Mouse (Mus musculus): ENCODE measurements at regions not wholly inside any gene's neighbourhood (a gene's known extent, or its start where the extent isn't known, plus 50 kb on each side); places are given as distances from the start of the nearest gene placed in this dataset.

GRCm38 (mm10) chr12:32482777-32483176, 104.3 kb downstream of the Ccdc71l start:
- H3K9me3 ChIP-seq (ENCODE audit: control insufficient read depth, low read length): no peaks in the 10 kb centered on the region
- H3K4me1 ChIP-seq (ENCODE audit: control insufficient read depth, insufficient read depth, low read length): no peaks in the 10 kb centered on the region
- no peak overlapping the region for H3K27ac ChIP-seq (ENCODE audit: low read depth, low read length)
- ATAC-seq (ENCODE audit: low read depth): no peak
- no peak overlapping the region for H3K4me3 ChIP-seq (ENCODE audit: low read depth, low read length)
- H3K36me3 ChIP-seq (ENCODE audit: control insufficient read depth, insufficient read depth, low read length): no peaks in the 10 kb centered on the region
- H3K9ac ChIP-seq (replicated peaks; ENCODE audit: low read depth, low read length): no peak overlapping the region
- no peak overlapping the region for H3K4me2 ChIP-seq (ENCODE audit: low read depth, low read length)
- H3K27me3 ChIP-seq (ENCODE audit: control insufficient read depth, insufficient read depth, low read length): no peaks in the 10 kb centered on the region

GRCm38 (mm10) chr12:32486246-32486645, 107.7 kb downstream of the Ccdc71l start:
- no peak overlapping the region for H3K9ac ChIP-seq (replicated peaks; ENCODE audit: low read depth, low read length)
- H3K4me2 ChIP-seq (ENCODE audit: low read depth, low read length): no peak overlapping the region
- 70% methylated on average over 4 of the region's 4 CpGs for WGBS

GRCm38 (mm10) chr12:32486729-32487128, 108.2 kb downstream of the Ccdc71l start:
- H3K27ac ChIP-seq (ENCODE audit: low read depth, low read length): no peak overlapping the region
- no peak for ATAC-seq (ENCODE audit: low read depth)
- H3K9me3 ChIP-seq (ENCODE audit: control insufficient read depth, low read length): no peaks in the 10 kb centered on the region
- H3K9ac ChIP-seq (replicated peaks; ENCODE audit: low read depth, low read length): no peak overlapping the region
- no peak overlapping the region for H3K4me2 ChIP-seq (ENCODE audit: low read depth, low read length)
- 54% methylated on average over 2 of the region's 2 CpGs for WGBS
- no peak overlapping the region for H3K4me3 ChIP-seq (ENCODE audit: low read depth, low read length)
- H3K4me1 ChIP-seq (ENCODE audit: control insufficient read depth, insufficient read depth, low read length): no peaks in the 10 kb centered on the region
- H3K27me3 ChIP-seq (ENCODE audit: control insufficient read depth, insufficient read depth, low read length): no peaks in the 10 kb centered on the region
- no peaks in the 10 kb centered on the region for H3K36me3 ChIP-seq (ENCODE audit: control insufficient read depth, insufficient read depth, low read length)

More at GRCm38 (mm10) chr12:32486246-32486645, 107.7 kb downstream of the Ccdc71l start:
- Histone ChIP-seq H3K9me3 (ENCODE audit: control insufficient read depth, low read length) (no peaks in the 10 kb centered on the region), H3K27me3 (ENCODE audit: control insufficient read depth, insufficient read depth, low read length) (no peaks in the 10 kb centered on the region), H3K4me3 (ENCODE audit: low read depth, low read length) (no peak overlapping the region), H3K36me3 (ENCODE audit: control insufficient read depth, insufficient read depth, low read length) (no peaks in the 10 kb centered on the region), H3K27ac (ENCODE audit: low read depth, low read length) (no peak overlapping the region), H3K4me1 (ENCODE audit: control insufficient read depth, insufficient read depth, low read length) (no peaks in the 10 kb centered on the region)
- ATAC-seq (ENCODE audit: low read depth): no peak

- Histone ChIP-seq H3K4me3 (ENCODE audit: low read depth, low read length) (no peak overlapping the region), H3K27ac (ENCODE audit: low read depth, low read length) (no peak overlapping the region), H3K9me3 (ENCODE audit: control insufficient read depth, low read length) (no peaks in the 10 kb centered on the region), H3K4me2 (ENCODE audit: low read depth, low read length) (no peak overlapping the region), H3K9ac (replicated peaks; ENCODE audit: low read depth, low read length) (no peak overlapping the region), H3K36me3 (ENCODE audit: control insufficient read depth, insufficient read depth, low read length) (no peaks in the 10 kb centered on the region), H3K4me1 (ENCODE audit: control insufficient read depth, insufficient read depth, low read length) (no peaks in the 10 kb centered on the region), H3K27me3 (ENCODE audit: control insufficient read depth, insufficient read depth, low read length) (no peaks in the 10 kb centered on the region)
- no peak for ATAC-seq (ENCODE audit: low read depth)
- WGBS: 60% methylated on average over 3 of the region's 3 CpGs
Measured at GRCm38 (mm10) chr12:32487883-32488577, 109.5 kb downstream of the Ccdc71l start.

- H3K4me1 ChIP-seq (ENCODE audit: control insufficient read depth, insufficient read depth, low read length): no peaks in the 10 kb centered on the region
- H3K27me3 ChIP-seq (ENCODE audit: control insufficient read depth, insufficient read depth, low read length): no peaks in the 10 kb centered on the region
- no peak overlapping the region for H3K4me3 ChIP-seq (ENCODE audit: low read depth, low read length)
- 69% methylated on average over 1 of the region's 1 CpGs for WGBS
- H3K36me3 ChIP-seq (ENCODE audit: control insufficient read depth, insufficient read depth, low read length): no peaks in the 10 kb centered on the region
- no peak for ATAC-seq (ENCODE audit: low read depth)
- H3K27ac ChIP-seq (ENCODE audit: low read depth, low read length): no peak overlapping the region
- H3K9me3 ChIP-seq (ENCODE audit: control insufficient read depth, low read length): no peaks in the 10 kb centered on the region
- no peak overlapping the region for H3K4me2 ChIP-seq (ENCODE audit: low read depth, low read length)
- no peak overlapping the region for H3K9ac ChIP-seq (replicated peaks; ENCODE audit: low read depth, low read length)
Measured at GRCm38 (mm10) chr12:32488578-32488892, 110.0 kb downstream of the Ccdc71l start.

- ATAC-seq (ENCODE audit: low read depth): peak; percentile 89; the same call in 1 of the 2 replicates
Measured at GRCm38 (mm10) chr12:32489415-32490139, 111.1 kb downstream of the Ccdc71l start.

GRCm38 (mm10) chr12:32504196-32504595, 125.7 kb downstream of the Ccdc71l start:
- no peaks in the 10 kb centered on the region for H3K9me3 ChIP-seq (ENCODE audit: control insufficient read depth, low read length)
- H3K36me3 ChIP-seq (ENCODE audit: control insufficient read depth, insufficient read depth, low read length): no peaks in the 10 kb centered on the region
- 71% methylated on average over 3 of the region's 3 CpGs for WGBS
- no peaks in the 10 kb centered on the region for H3K4me1 ChIP-seq (ENCODE audit: control insufficient read depth, insufficient read depth, low read length)
- H3K27me3 ChIP-seq (ENCODE audit: control insufficient read depth, insufficient read depth, low read length): no peaks in the 10 kb centered on the region
- no peak overlapping the region for H3K9ac ChIP-seq (replicated peaks; ENCODE audit: low read depth, low read length)
- no peak overlapping the region for H3K27ac ChIP-seq (ENCODE audit: low read depth, low read length)
- no peak overlapping the region for H3K4me3 ChIP-seq (ENCODE audit: low read depth, low read length)
- no peak overlapping the region for H3K4me2 ChIP-seq (ENCODE audit: low read depth, low read length)
- no peak for ATAC-seq (ENCODE audit: low read depth)

More at GRCm38 (mm10) chr12:32489415-32490139, 111.1 kb downstream of the Ccdc71l start:
- Histone ChIP-seq H3K9me3 (ENCODE audit: control insufficient read depth, low read length) (no peaks in the 10 kb centered on the region), H3K9ac (replicated peaks; ENCODE audit: low read depth, low read length) (no peak overlapping the region), H3K36me3 (ENCODE audit: control insufficient read depth, insufficient read depth, low read length) (no peaks in the 10 kb centered on the region), H3K4me1 (ENCODE audit: control insufficient read depth, insufficient read depth, low read length) (no peaks in the 10 kb centered on the region), H3K4me3 (ENCODE audit: low read depth, low read length) (no peak overlapping the region), H3K27ac (ENCODE audit: low read depth, low read length) (no peak overlapping the region), H3K4me2 (ENCODE audit: low read depth, low read length) (no peak overlapping the region; the same call in 1 of the 2 replicates), H3K27me3 (ENCODE audit: control insufficient read depth, insufficient read depth, low read length) (no peaks in the 10 kb centered on the region)

- H3K27ac ChIP-seq (ENCODE audit: low read depth, low read length): no peak overlapping the region
- H3K4me3 ChIP-seq (ENCODE audit: low read depth, low read length): no peak overlapping the region
- no peaks in the 10 kb centered on the region for H3K36me3 ChIP-seq (ENCODE audit: control insufficient read depth, insufficient read depth, low read length)
- H3K27me3 ChIP-seq (ENCODE audit: control insufficient read depth, insufficient read depth, low read length): no peaks in the 10 kb centered on the region
- 71% methylated on average over 1 of the region's 1 CpGs for WGBS
- no peaks in the 10 kb centered on the region for H3K4me1 ChIP-seq (ENCODE audit: control insufficient read depth, insufficient read depth, low read length)
- no peak overlapping the region for H3K4me2 ChIP-seq (ENCODE audit: low read depth, low read length)
- no peak for ATAC-seq (ENCODE audit: low read depth)
- no peak overlapping the region for H3K9ac ChIP-seq (replicated peaks; ENCODE audit: low read depth, low read length)
- H3K9me3 ChIP-seq (ENCODE audit: control insufficient read depth, low read length): no peaks in the 10 kb centered on the region
Measured at GRCm38 (mm10) chr12:32508671-32509070, 130.2 kb downstream of the Ccdc71l start.

- Histone ChIP-seq H3K9me3 (ENCODE audit: control insufficient read depth, low read length) (no peaks in the 10 kb centered on the region), H3K4me2 (ENCODE audit: low read depth, low read length) (no peak overlapping the region), H3K27me3 (ENCODE audit: control insufficient read depth, insufficient read depth, low read length) (no peaks in the 10 kb centered on the region), H3K27ac (ENCODE audit: low read depth, low read length) (no peak overlapping the region), H3K9ac (replicated peaks; ENCODE audit: low read depth, low read length) (no peak overlapping the region), H3K36me3 (ENCODE audit: control insufficient read depth, insufficient read depth, low read length) (no peaks in the 10 kb centered on the region), H3K4me3 (ENCODE audit: low read depth, low read length) (no peak overlapping the region), H3K4me1 (ENCODE audit: control insufficient read depth, insufficient read depth, low read length) (no peaks in the 10 kb centered on the region)
- ATAC-seq (ENCODE audit: low read depth): no peak
- 78% methylated on average over 1 of the region's 1 CpGs for WGBS
Measured at GRCm38 (mm10) chr12:32525586-32525985, 147.1 kb downstream of the Ccdc71l start.

All from neural tube, embryonic 14.5 days (tissue).